Mouse (Mus musculus) stomach, embryonic 14.5 days (tissue): ENCODE results near the gene Kcnip4. TPM values are rescaled to one million over a fixed set of nuclear protein-coding genes. Genes with fewer than 3 reads are reported as not detected.

ENCODE experiments used
- ATAC-seq: fragments of 200-750 bp; cut with Nextera tagmentation; 2 replicates; pipeline ENCODE4 v1.8.0; 2017; ENCODE audit warnings: low read depth, moderate TSS enrichment; ENCODE audit not compliant: insufficient number of reproducible peaks, insufficient read depth, low FRiP score
- H3K27ac ChIP-seq: fragments of 300-500 bp; sonication (generic); 2 replicates; pipeline ENCODE4 v1.5.1; 2014; ENCODE audit warnings: mild to moderate bottlenecking, low read length, moderate library complexity, mixed read lengths
- H3K27me3 ChIP-seq: fragments of 300-500 bp; sonication (generic); 2 replicates; pipeline ENCODE4 v1.6.1; 2014; ENCODE audit warnings: low read length, control low read depth, mixed read lengths; ENCODE audit not compliant: control insufficient read depth, insufficient read depth
- H3K36me3 ChIP-seq: fragments of 300-500 bp; sonication (generic); 2 replicates; pipeline ENCODE4 v1.6.1; 2014; ENCODE audit warnings: mild to moderate bottlenecking, control low read depth, low read length, moderate library complexity, mixed read lengths; ENCODE audit not compliant: control insufficient read depth, insufficient read depth
- H3K4me1 ChIP-seq: fragments of 300-500 bp; sonication (generic); 2 replicates; pipeline ENCODE4 v1.6.1; 2014; ENCODE audit warnings: low read length, control low read depth, mixed read lengths; ENCODE audit not compliant: control insufficient read depth, insufficient read depth
- H3K4me2 ChIP-seq: fragments of 300-500 bp; sonication (generic); replicated peaks from 2 replicates; pipeline ENCODE4 v1.6.1; 2014; ENCODE audit warnings: low read depth, low read length, control low read depth
- H3K4me3 ChIP-seq: fragments of 300-500 bp; sonication (generic); 2 replicates; pipeline ENCODE4 v1.5.1; 2014; ENCODE audit warnings: low read depth, low read length, control low read depth
- H3K9ac ChIP-seq: fragments of 300-500 bp; sonication (generic); replicated peaks from 2 replicates; pipeline ENCODE4 v1.6.1; 2014; ENCODE audit warnings: low read depth, mild to moderate bottlenecking, control low read depth, low read length, moderate library complexity, mixed read lengths
- H3K9me3 ChIP-seq: fragments of 300-500 bp; sonication (generic); 2 replicates; pipeline ENCODE4 v1.6.1; 2016; ENCODE audit warnings: low read depth, low read length, control low read depth; ENCODE audit not compliant: control insufficient read depth
- WGBS: fragments of 180-500 bp; shearing (Covaris S2); extraction: QIAGEN DNeasy Blood & Tissue Kit; methylation state at CpG from one replicate; pipeline ENCODE4 v1.1.7; 2014; 5-methylcytosine and 5-hydroxymethylcytosine counted together
- polyA plus RNA-seq: library from polyadenylated mRNA; unstranded; fragments of >200 nt; fragmentation: Nextera tagmentation; extraction: Ambion mirVana; gene quantifications from 2 replicates; pipeline ENCODE4 v1.2.1, GENCODE M21; 2014

Kcnip4 gene
- polyA plus RNA-seq, 1 experiment from 2014 or later: 6.1 TPM

- Histone ChIP-seq H3K9me3 (no peaks in the 10 kb centered on the region), H3K4me2 (no peak overlapping the region), H3K27me3 (no peaks in the 10 kb centered on the region), H3K36me3 (no peaks in the 10 kb centered on the region), H3K4me3 (no peak overlapping the region), H3K4me1 (no peaks in the 10 kb centered on the region), H3K9ac (no peak overlapping the region), H3K27ac (no peak overlapping the region)
- WGBS: 48% methylated on average over 5 of the region's 5 CpGs
- no peak for ATAC-seq
Measured at GRCm38 (mm10) chr5:48489549-48490288, 1035.0 kb downstream of the Kcnip4 start.

GRCm38 (mm10) chr5:48483112-48483511 lies 1041.6 kb downstream of the Kcnip4 start:
- Histone ChIP-seq H3K9me3 (no peaks in the 10 kb centered on the region), H3K27me3 (no peaks in the 10 kb centered on the region), H3K4me2 (no peak overlapping the region), H3K27ac (no peak overlapping the region), H3K4me1 (no peaks in the 10 kb centered on the region), H3K4me3 (no peak overlapping the region), H3K36me3 (no peaks in the 10 kb centered on the region), H3K9ac (no peak overlapping the region)
- ATAC-seq: no peak
- WGBS: 70% methylated on average over 2 of the region's 2 CpGs

- no peaks in the 10 kb centered on the region for H3K36me3 ChIP-seq
Measured at GRCm38 (mm10) chr5:48460221-48460620, 1064.5 kb downstream of the Kcnip4 start.

GRCm38 (mm10) chr5:48448888-48449287 lies 1075.8 kb downstream of the Kcnip4 start:
- H3K27ac ChIP-seq: no peak overlapping the region
- no peak overlapping the region for H3K9ac ChIP-seq
- WGBS: 73% methylated on average over 1 of the region's 1 CpGs
- H3K4me3 ChIP-seq: no peak overlapping the region
- H3K36me3 ChIP-seq: no peaks in the 10 kb centered on the region
- no peaks in the 10 kb centered on the region for H3K9me3 ChIP-seq
- ATAC-seq: no peak
- H3K4me1 ChIP-seq: no peaks in the 10 kb centered on the region
- H3K27me3 ChIP-seq: no peaks in the 10 kb centered on the region
- no peak overlapping the region for H3K4me2 ChIP-seq

More at GRCm38 (mm10) chr5:48460221-48460620, 1064.5 kb downstream of the Kcnip4 start:
- H3K9ac ChIP-seq: no peak overlapping the region
- no peak overlapping the region for H3K4me3 ChIP-seq
- H3K4me2 ChIP-seq: no peak overlapping the region
- WGBS: 64% methylated on average over 2 of the region's 2 CpGs
- H3K27me3 ChIP-seq: no peaks in the 10 kb centered on the region
- ATAC-seq: no peak
- no peaks in the 10 kb centered on the region for H3K9me3 ChIP-seq
- no peak overlapping the region for H3K27ac ChIP-seq
- no peaks in the 10 kb centered on the region for H3K4me1 ChIP-seq

- no peak overlapping the region for H3K9ac ChIP-seq
- H3K27ac ChIP-seq: no peak overlapping the region
- no peak overlapping the region for H3K4me3 ChIP-seq
- no peaks in the 10 kb centered on the region for H3K36me3 ChIP-seq
- H3K4me2 ChIP-seq: no peak overlapping the region
- no peaks in the 10 kb centered on the region for H3K9me3 ChIP-seq
- no peak for ATAC-seq
- no peaks in the 10 kb centered on the region for H3K27me3 ChIP-seq
- no peaks in the 10 kb centered on the region for H3K4me1 ChIP-seq
Measured at GRCm38 (mm10) chr5:48430459-48430858, 1094.2 kb downstream of the Kcnip4 start.

GRCm38 (mm10) chr5:48421957-48422356 lies 1102.8 kb downstream of the Kcnip4 start:
- Histone ChIP-seq H3K27me3 (no peaks in the 10 kb centered on the region), H3K27ac (no peak overlapping the region), H3K9me3 (no peaks in the 10 kb centered on the region), H3K4me2 (no peak overlapping the region), H3K36me3 (no peaks in the 10 kb centered on the region), H3K4me1 (no peaks in the 10 kb centered on the region), H3K9ac (no peak overlapping the region), H3K4me3 (no peak overlapping the region)
- 86% methylated on average over 1 of the region's 1 CpGs for WGBS
- no peak for ATAC-seq

GRCm38 (mm10) chr5:48419741-48420140 lies 1105.0 kb downstream of the Kcnip4 start:
- H3K4me1 ChIP-seq: no peaks in the 10 kb centered on the region
- no peaks in the 10 kb centered on the region for H3K36me3 ChIP-seq
- H3K9me3 ChIP-seq: no peaks in the 10 kb centered on the region
- H3K9ac ChIP-seq: no peak overlapping the region
- H3K27me3 ChIP-seq: no peaks in the 10 kb centered on the region
- ATAC-seq: no peak
- no peak overlapping the region for H3K4me3 ChIP-seq
- H3K4me2 ChIP-seq: no peak overlapping the region
- WGBS: 95% methylated on average over 2 of the region's 2 CpGs
- no peak overlapping the region for H3K27ac ChIP-seq

GRCm38 (mm10) chr5:48412261-48412660 lies 1112.4 kb downstream of the Kcnip4 start:
- H3K4me1 ChIP-seq: no peaks in the 10 kb centered on the region
- ATAC-seq: no peak
- H3K36me3 ChIP-seq: no peaks in the 10 kb centered on the region
- no peak overlapping the region for H3K27ac ChIP-seq
- 94% methylated on average over 4 of the region's 4 CpGs for WGBS
- no peak overlapping the region for H3K9ac ChIP-seq
- no peaks in the 10 kb centered on the region for H3K27me3 ChIP-seq
- no peaks in the 10 kb centered on the region for H3K9me3 ChIP-seq
- no peak overlapping the region for H3K4me3 ChIP-seq
- H3K4me2 ChIP-seq: no peak overlapping the region

GRCm38 (mm10) chr5:48411462-48411861 lies 1113.2 kb downstream of the Kcnip4 start:
- ATAC-seq: no peak
- Histone ChIP-seq H3K4me3 (no peak overlapping the region), H3K4me2 (no peak overlapping the region), H3K27me3 (no peaks in the 10 kb centered on the region), H3K27ac (no peak overlapping the region), H3K36me3 (no peaks in the 10 kb centered on the region), H3K9me3 (no peaks in the 10 kb centered on the region), H3K9ac (no peak overlapping the region), H3K4me1 (no peaks in the 10 kb centered on the region)
- WGBS: 84% methylated on average over 4 of the region's 4 CpGs
